Mouse (Mus musculus): ENCODE results near the gene Dock2. TPM values are rescaled to one million over a fixed set of nuclear protein-coding genes. Genes with fewer than 3 reads are reported as not detected.

Dock2 gene
- polyA plus RNA-seq, 1 experiment from 2014 or later: 0.58 TPM

GRCm38 (mm10) chr11:34314534-34315379 lies 468.9 kb downstream of the Dock2 start, which contains the start of gene Fam196b:
TSS of gene Fam196b (plus strand) at chr11:34314822.
- Histone ChIP-seq H3K4me3 (replicated peaks) (peak within 1 kb of the TSS; percentile 32), H3K36me3 (no peaks in the 10 kb centered on the region), H3K4me2 (peak within 1 kb of the TSS; percentile 56), H3K27me3 (no peaks in the 10 kb centered on the region; the same call in 1 of the 2 replicates), H3K9me3 (no peaks in the 10 kb centered on the region), H3K27ac (no peak within 1 kb of the TSS), H3K4me1 (replicated peaks) (peaks cover 18% of the 10 kb centered on the region), H3K9ac (replicated peaks) (peak within 1 kb of the TSS; percentile 24; the same call in 1 of the 2 replicates)
- 3% methylated on average over 13 of the region's 13 CpGs for WGBS
- ATAC-seq (ENCODE audit: insufficient number of reproducible peaks, insufficient read depth, low FRiP score, low TSS enrichment, low read depth): 0 out of 2 replicates have a peak, but pooled peaks have one; percentile 43

- H3K36me3 ChIP-seq: no peaks in the 10 kb centered on the region
- WGBS: 76% methylated on average over 7 of the region's 7 CpGs
- H3K4me2 ChIP-seq: no peak overlapping the region
- ATAC-seq (ENCODE audit: insufficient number of reproducible peaks, insufficient read depth, low FRiP score, low TSS enrichment, low read depth): no peak
- H3K9me3 ChIP-seq: no peaks in the 10 kb centered on the region
- no peaks in the 10 kb centered on the region; the same call in 1 of the 2 replicates for H3K27me3 ChIP-seq
- peaks cover 17% of the 10 kb centered on the region for H3K4me1 ChIP-seq (replicated peaks)
- no peak overlapping the region for H3K4me3 ChIP-seq (replicated peaks)
- H3K9ac ChIP-seq (replicated peaks): no peak overlapping the region
- H3K27ac ChIP-seq: no peak overlapping the region
These were observed 471.5 kb downstream of the Dock2 start for GRCm38 (mm10) chr11:34312208-34312607.

GRCm38 (mm10) chr11:34311717-34312116 lies 472.0 kb downstream of the Dock2 start:
- Histone ChIP-seq H3K27ac (no peak overlapping the region), H3K4me1 (replicated peaks) (peaks cover 17% of the 10 kb centered on the region), H3K9me3 (no peaks in the 10 kb centered on the region), H3K9ac (replicated peaks) (no peak overlapping the region), H3K27me3 (no peaks in the 10 kb centered on the region; the same call in 1 of the 2 replicates), H3K4me3 (replicated peaks) (no peak overlapping the region), H3K4me2 (no peak overlapping the region), H3K36me3 (no peaks in the 10 kb centered on the region)
- 63% methylated on average over 5 of the region's 5 CpGs for WGBS
- ATAC-seq (ENCODE audit: insufficient number of reproducible peaks, insufficient read depth, low FRiP score, low TSS enrichment, low read depth): no peak

GRCm38 (mm10) chr11:34309360-34309759 lies 474.3 kb downstream of the Dock2 start:
- Histone ChIP-seq H3K27me3 (no peaks in the 10 kb centered on the region), H3K4me1 (replicated peaks) (peaks cover 5% of the 10 kb centered on the region; the same call in 1 of the 2 replicates), H3K9ac (replicated peaks) (no peak overlapping the region), H3K9me3 (no peaks in the 10 kb centered on the region), H3K4me3 (replicated peaks) (no peak overlapping the region), H3K27ac (no peak overlapping the region), H3K4me2 (no peak overlapping the region), H3K36me3 (no peaks in the 10 kb centered on the region)
- WGBS: 76% methylated on average over 2 of the region's 2 CpGs
- no peak for ATAC-seq (ENCODE audit: insufficient number of reproducible peaks, insufficient read depth, low FRiP score, low TSS enrichment, low read depth)

- no peak for ATAC-seq (ENCODE audit: insufficient number of reproducible peaks, insufficient read depth, low FRiP score, low TSS enrichment, low read depth)
- no peaks in the 10 kb centered on the region for H3K36me3 ChIP-seq
- 87% methylated on average over 3 of the region's 3 CpGs for WGBS
These were observed 475.0 kb downstream of the Dock2 start for GRCm38 (mm10) chr11:34308731-34309130.

GRCm38 (mm10) chr11:34306231-34306630 lies 477.5 kb downstream of the Dock2 start:
- Histone ChIP-seq H3K36me3 (no peaks in the 10 kb centered on the region), H3K9me3 (no peaks in the 10 kb centered on the region), H3K4me3 (replicated peaks) (no peak overlapping the region), H3K9ac (replicated peaks) (no peak overlapping the region), H3K4me1 (replicated peaks) (no peaks in the 10 kb centered on the region; the same call in 1 of the 2 replicates), H3K27me3 (no peaks in the 10 kb centered on the region), H3K27ac (no peak overlapping the region), H3K4me2 (no peak overlapping the region)
- no peak for ATAC-seq (ENCODE audit: insufficient number of reproducible peaks, insufficient read depth, low FRiP score, low TSS enrichment, low read depth)
- 81% methylated on average over 3 of the region's 3 CpGs for WGBS

More at GRCm38 (mm10) chr11:34308731-34309130, 475.0 kb downstream of the Dock2 start:
- Histone ChIP-seq H3K27ac (no peak overlapping the region), H3K4me1 (replicated peaks) (peaks cover 5% of the 10 kb centered on the region; the same call in 1 of the 2 replicates), H3K4me3 (replicated peaks) (no peak overlapping the region), H3K9ac (replicated peaks) (no peak overlapping the region), H3K9me3 (no peaks in the 10 kb centered on the region), H3K27me3 (no peaks in the 10 kb centered on the region), H3K4me2 (no peak overlapping the region)

DNA sequence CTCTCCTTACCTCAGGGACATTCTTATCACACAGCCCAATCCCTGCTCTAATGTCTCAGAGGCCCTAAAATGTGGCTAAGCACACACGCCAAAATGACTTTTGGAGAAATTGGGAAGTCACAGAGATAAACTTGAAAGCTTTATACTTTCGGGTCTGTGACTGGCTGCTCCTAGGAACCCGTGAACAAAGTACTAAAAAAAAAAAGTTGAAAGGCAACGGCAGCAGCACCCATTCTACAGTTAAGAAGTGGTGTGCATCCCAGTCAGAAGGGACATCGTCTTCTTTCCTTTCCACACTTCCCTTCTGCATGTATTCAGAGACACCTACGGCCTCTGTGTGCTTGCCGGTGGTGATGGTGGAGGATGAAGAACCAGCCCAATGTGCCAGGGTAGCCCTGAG lies 483.6 kb downstream of the Dock2 start:
- Histone ChIP-seq H3K36me3 (no peaks in the 10 kb centered on the region), H3K4me1 (replicated peaks) (no peaks in the 10 kb centered on the region; the same call in 1 of the 2 replicates), H3K4me3 (replicated peaks) (no peak overlapping the region), H3K9ac (replicated peaks) (no peak overlapping the region), H3K9me3 (no peaks in the 10 kb centered on the region), H3K4me2 (no peak overlapping the region), H3K27ac (no peak overlapping the region), H3K27me3 (no peaks in the 10 kb centered on the region)
- WGBS: 89% methylated on average over 7 of the region's 7 CpGs
- ATAC-seq (ENCODE audit: insufficient number of reproducible peaks, insufficient read depth, low FRiP score, low TSS enrichment, low read depth): no peak

DNA sequence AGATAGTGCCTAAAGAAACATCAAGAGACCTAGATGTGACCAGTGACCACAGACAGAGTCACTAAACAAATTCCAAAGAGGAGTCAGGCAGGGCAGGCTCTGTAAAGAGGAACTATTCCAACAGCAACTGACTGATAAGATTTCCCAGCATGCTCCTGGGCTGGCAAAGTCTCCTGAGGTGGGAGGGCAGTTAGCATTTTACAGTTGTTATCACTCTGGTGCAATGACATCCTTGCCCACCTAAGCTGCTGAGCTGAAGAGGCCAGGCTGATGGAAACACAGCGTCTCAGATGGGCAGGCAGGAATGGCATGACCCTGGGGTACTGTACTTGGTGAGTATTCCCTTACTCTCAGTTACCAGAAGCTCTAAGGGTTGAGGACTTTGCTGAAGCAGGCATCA lies 484.1 kb downstream of the Dock2 start:
- no peaks in the 10 kb centered on the region; the same call in 1 of the 2 replicates for H3K4me1 ChIP-seq (replicated peaks)
- no peaks in the 10 kb centered on the region for H3K27me3 ChIP-seq
- H3K36me3 ChIP-seq: no peaks in the 10 kb centered on the region
- no peak overlapping the region for H3K4me2 ChIP-seq
- H3K9me3 ChIP-seq: no peaks in the 10 kb centered on the region
- no peak for ATAC-seq (ENCODE audit: insufficient number of reproducible peaks, insufficient read depth, low FRiP score, low TSS enrichment, low read depth)
- H3K9ac ChIP-seq (replicated peaks): no peak overlapping the region
- WGBS: 77% methylated on average over 1 of the region's 1 CpGs
- H3K27ac ChIP-seq: no peak overlapping the region
- H3K4me3 ChIP-seq (replicated peaks): no peak overlapping the region

DNA sequence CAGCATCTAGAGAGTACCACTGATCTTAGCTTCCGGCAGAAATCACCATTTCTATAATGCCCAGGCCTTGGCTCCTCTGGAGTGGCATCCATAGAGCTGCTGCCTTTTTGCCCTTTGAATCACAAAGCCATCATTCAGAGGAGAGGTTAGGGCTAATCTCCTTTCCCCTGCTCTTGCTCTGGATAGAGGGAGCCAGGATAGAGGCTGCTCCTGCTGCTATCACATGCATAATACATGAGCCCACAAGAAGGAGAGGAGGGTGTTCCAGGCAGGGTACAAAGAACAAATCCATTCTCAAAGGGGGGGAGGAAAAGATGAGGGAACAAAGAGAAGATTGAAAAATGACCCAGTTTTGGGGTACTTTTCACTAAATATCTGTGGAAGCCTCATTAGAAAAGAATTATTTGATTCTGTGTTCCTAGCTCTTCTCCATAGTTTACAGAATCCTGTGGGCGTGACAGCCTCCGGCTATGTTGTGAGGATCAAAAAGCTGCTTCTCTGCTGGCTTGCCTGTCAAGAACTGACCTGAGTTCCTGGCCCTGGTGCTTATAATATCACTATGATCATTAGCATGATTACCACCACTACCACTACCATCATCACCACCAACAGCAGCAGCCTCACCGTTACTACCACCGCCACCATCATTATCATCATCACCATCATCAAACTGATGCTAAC lies 485.9 kb downstream of the Dock2 start:
- Histone ChIP-seq H3K9ac (replicated peaks) (no peak overlapping the region), H3K4me1 (replicated peaks) (no peaks in the 10 kb centered on the region; the same call in 1 of the 2 replicates), H3K9me3 (no peaks in the 10 kb centered on the region), H3K4me3 (replicated peaks) (no peak overlapping the region), H3K4me2 (no peak overlapping the region), H3K27ac (no peak overlapping the region), H3K36me3 (no peaks in the 10 kb centered on the region), H3K27me3 (no peaks in the 10 kb centered on the region)
- ATAC-seq (ENCODE audit: insufficient number of reproducible peaks, insufficient read depth, low FRiP score, low TSS enrichment, low read depth): no peak
- 82% methylated on average over 5 of the region's 5 CpGs for WGBS

DNA sequence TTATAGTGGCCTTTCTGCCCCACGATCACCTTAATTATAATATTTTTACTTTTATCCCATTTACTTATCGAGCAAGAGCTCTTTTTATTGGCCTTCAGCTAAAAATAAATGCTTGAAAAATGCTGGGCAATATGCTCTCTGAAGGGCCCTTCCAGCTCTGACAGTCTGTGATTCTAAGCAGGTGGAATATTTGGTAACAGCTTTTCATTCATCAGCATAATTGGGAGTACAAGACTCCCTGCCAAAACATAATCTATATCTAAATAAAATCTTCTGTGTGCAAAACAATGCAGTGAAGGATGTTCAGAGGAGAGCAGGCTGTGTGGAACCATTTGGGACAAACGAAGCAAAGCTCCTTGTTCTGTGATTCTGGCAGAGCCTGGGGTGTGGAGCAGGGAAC lies 492.4 kb downstream of the Dock2 start:
- no peak for ATAC-seq (ENCODE audit: insufficient number of reproducible peaks, insufficient read depth, low FRiP score, low TSS enrichment, low read depth)
- no peaks in the 10 kb centered on the region for H3K27me3 ChIP-seq
- no peaks in the 10 kb centered on the region for H3K36me3 ChIP-seq
- H3K9ac ChIP-seq (replicated peaks): no peak overlapping the region
- no peaks in the 10 kb centered on the region for H3K9me3 ChIP-seq
- H3K4me1 ChIP-seq (replicated peaks): no peaks in the 10 kb centered on the region
- H3K27ac ChIP-seq: no peak overlapping the region
- no peak overlapping the region for H3K4me2 ChIP-seq
- 72% methylated on average over 3 of the region's 3 CpGs for WGBS
- no peak overlapping the region for H3K4me3 ChIP-seq (replicated peaks)

- Histone ChIP-seq H3K4me2 (no peak overlapping the region), H3K4me1 (replicated peaks) (no peaks in the 10 kb centered on the region)
These were observed 493.0 kb downstream of the Dock2 start for GRCm38 (mm10) chr11:34290708-34291107.

More at GRCm38 (mm10) chr11:34290708-34291107, 493.0 kb downstream of the Dock2 start:
- Histone ChIP-seq H3K36me3 (no peaks in the 10 kb centered on the region), H3K27ac (no peak overlapping the region), H3K9me3 (no peaks in the 10 kb centered on the region), H3K9ac (replicated peaks) (no peak overlapping the region), H3K4me3 (replicated peaks) (no peak overlapping the region), H3K27me3 (no peaks in the 10 kb centered on the region)
- WGBS: 37% methylated on average over 2 of the region's 2 CpGs
- ATAC-seq (ENCODE audit: insufficient number of reproducible peaks, insufficient read depth, low FRiP score, low TSS enrichment, low read depth): no peak
